Mouse (Mus musculus) thymus, adult 2 months (tissue): Measurements from ENCODE around the gene Macrod2.

Experiments
- CTCF ChIP-seq: fragments of 200-500 bp; IDR thresholded peaks from 2 replicates; pipeline ENCODE4 v1.5.1; 2012; ENCODE audit warnings: mild to moderate bottlenecking, control low read depth, low read length, moderate library complexity, borderline replicate concordance; ENCODE audit not compliant: control insufficient read depth, poor library complexity, insufficient read depth; ENCODE audit errors: extremely low read depth
- POLR2A ChIP-seq: fragments of 200-500 bp; IDR thresholded peaks from 2 replicates; pipeline ENCODE4 v1.6.1; 2012; ENCODE audit warnings: mild to moderate bottlenecking, low read length, control low read depth, moderate library complexity; ENCODE audit not compliant: control insufficient read depth, poor library complexity, insufficient read depth; ENCODE audit errors: extremely low read depth

DNA sequence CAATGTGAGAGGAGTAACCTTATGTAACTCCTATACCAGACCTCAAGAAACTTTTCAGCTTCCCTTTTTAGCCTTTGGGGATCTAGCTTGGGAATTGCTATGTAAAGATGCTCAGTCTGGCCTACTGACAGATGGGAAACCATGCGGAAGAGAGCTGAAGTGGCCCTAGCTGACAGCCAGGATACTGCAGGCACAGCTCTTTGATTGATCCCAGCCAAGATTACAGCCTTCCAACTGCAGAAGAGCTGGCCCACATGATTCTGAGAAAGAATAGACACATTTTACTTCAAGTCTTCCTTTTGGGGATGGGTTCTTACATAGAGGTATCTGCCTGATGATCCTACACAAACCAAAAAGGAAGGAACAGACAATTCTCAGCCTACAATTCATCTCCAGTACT lies 387.9 kb downstream of the Macrod2 start:
- TF ChIP-seq CTCF = no peak
- TF ChIP-seq POLR2A = no peak
